Mouse (Mus musculus): ENCODE results near the gene Chd2.
"Not testable (repeated sequence)": the region's sequence is repeated elsewhere in the genome, so short reads cannot be mapped to it uniquely, and the experiment has no call there.

Gene Chd2

DNA sequence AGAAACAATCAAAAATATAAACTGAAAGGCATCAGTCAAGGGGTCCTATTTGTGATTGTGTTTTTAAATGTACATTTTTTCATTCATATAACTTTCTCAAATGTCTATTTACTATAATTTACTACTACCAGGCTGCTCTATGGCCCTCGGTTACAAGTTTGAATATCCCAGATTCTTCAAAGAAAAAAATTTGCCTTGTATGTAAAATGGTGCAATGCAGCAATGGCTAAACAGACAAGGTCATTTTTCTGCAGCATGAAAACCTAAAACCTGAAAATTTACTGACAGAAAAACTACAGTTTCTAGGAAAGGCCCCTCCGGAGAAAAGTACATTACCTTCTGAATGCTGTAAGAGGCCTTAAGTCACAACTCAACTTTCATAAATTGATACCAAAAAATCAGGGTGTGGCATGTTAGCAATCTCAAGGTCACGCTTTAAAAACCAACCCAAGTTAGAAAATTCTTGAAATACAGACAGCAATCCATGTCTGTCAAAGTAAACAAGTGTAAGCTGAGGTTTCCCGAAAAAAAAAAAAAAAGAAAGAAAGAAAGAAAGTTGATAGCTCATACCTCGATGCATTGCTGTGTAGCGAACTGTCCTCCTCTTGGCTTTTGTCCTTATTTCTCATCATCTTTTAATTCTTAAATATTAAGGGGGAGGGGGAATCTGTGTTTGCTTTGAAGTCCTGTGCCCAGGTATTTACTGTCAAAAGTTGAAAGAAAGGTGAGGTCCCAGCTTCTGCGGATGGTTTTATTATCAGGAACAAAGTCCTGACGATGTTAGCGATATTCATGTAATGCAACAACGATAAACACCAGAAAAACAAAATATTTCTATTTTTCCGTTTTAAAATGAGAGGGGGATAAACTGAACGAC lies 1.2 kb downstream of the Chd2 start:
- DNase-seq (ENCODE audit: low spot score in 2 of 2): no peak

DNA sequence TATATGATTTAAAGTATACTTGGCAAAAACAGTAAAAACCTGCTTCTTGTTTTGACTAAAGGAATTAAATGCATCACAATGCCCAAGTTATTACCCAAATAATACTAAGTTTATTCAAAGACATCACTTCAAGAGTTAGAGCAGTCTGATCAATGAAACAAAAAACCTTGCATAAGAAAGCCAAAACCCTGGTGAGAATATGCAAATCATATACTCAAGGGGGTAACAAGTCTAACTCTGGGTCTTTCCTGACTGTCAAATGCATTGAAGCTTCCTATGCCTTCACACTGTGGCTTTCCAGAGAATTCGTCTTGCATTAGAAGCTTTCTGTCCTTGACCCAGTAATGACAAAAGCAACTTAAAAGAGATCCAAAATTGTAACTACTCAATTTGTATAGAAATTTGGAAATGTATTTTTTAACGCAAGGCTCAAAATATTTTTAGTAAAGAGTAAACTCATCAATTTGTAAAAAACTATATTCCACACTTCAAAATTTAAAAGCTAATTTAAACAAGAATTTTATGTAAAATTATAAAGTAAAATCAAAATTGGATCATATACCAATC lies 2.4 kb downstream of the Chd2 start:
- no peak for DNase-seq (ENCODE audit: low spot score in 2 of 2)

DNA sequence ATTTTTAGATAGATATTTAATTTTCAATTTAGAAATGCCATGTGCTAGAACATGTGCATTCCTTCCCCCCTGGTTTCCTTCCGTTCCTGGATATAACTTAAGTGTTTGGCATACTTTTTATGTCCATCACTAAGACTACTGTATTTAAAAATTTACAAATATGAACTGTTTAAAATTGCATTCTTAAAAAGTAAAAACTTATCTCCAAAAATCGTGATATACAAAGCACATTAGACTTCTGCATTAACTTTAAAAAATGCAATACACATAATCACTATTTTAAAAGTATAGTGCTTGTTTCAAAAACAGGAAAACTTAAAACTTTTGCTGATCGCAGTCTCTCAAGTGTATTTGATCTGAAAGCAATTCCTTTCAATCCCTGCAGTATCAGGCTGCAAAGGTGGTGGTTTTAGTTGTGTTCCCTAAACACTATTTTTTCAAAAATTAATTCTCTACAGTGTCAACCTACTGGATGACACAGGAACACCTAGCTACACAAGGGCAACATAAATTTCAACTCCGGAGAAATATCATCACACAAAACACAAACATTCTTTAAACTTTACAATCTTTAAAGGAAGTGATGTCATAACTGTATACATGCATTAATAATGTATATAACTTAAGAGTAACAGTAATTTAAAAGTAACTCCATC lies 3.1 kb downstream of the Chd2 start:
- DNase-seq (ENCODE audit: low spot score in 2 of 2): no peak

DNA sequence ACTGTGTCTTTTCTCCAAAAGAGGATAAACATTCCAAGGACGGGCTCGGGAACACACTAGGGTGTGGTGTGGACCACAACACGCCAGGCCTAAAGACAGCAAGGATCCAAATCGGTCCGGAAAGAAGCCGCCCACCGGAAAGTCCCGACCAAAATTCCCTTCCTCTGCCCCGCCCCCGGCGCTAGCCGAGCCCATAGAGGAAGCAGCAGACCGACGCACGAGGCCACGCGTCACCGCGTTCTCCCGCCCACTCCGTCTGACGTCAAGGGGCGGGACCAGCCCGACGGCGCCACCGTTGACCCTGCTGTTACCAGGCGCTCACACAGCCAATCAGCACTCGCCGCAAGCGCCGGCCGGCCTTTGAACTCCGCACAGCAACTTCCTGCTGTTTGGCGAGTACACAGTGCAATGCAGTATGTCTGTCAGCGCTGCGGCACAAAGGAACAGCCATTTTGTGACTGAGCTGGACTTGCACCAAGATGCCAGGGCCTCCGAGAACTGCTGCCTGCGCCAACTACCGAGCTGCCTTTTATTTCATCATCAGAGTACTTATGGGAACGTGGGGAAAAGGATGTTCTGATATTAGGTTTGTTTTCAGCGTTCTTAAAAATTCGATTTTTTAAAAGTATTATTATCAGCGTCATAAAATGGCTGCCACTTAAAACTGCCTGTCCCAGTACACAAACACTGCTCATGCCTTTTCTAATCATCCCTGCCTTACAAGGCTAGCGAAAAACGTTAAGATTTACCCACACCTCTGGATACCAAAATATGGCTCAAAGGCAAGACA lies 3.8 kb downstream of the Chd2 start:
- DNase-seq (ENCODE audit: low spot score in 2 of 2): peak; percentile 100

DNA sequence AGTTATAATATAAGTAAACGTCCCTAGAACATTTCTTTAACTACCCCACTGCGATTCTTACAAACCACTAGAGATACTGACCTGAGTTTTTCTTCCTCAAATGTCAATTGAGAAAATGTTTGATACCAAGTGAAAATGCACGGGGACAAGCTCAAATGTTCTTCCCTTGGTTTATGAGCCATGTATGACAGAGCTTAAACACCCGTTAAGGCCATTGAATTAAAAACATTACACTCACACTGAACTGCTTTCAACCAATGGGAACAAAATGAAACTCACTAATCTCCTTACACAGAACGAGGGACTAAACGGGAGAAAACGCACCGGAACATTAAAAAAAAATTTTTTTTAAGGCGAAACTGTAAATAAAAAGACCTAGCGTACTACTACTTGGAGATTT lies 4.4 kb downstream of the Chd2 start:
- DNase-seq (ENCODE audit: low spot score in 2 of 2): no peak

DNA sequence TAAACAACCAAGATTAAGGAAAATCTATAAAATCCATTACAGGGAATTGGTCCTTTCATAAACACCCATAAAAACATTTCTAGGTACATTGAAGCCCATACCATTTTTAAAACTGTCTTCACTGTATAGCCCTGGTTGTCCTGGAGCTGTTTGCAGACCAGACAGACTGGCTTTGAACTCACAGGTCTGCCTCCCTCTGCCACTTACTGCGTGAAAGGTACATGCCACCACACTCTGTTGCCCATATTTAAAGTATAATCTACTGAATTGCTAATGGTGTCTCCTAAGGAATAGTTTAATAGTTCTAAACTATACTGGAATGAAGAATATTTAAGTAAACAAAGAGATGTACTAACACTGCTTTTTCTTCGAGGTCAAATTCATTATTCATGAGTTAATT lies 5.1 kb downstream of the Chd2 start:
- DNase-seq (ENCODE audit: low spot score in 2 of 2): no peak

DNA sequence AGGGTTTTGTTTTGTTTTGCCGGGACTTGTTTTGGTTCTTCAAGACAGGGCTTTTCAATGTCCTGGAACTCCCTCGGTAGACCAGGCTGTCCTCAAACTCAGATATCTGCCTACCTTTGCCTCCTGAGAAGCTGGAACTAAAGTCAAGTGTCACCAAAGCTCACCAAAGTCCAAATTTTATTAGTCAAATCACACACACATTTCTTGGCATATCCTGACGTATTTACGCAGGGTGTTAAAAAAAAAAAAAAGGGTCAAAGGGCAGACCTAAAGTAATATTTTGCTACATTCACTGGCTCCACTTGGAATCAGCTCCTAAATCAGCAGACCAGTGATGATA lies 5.8 kb downstream of the Chd2 start:
- no peak for DNase-seq (ENCODE audit: low spot score in 2 of 2)

DNA sequence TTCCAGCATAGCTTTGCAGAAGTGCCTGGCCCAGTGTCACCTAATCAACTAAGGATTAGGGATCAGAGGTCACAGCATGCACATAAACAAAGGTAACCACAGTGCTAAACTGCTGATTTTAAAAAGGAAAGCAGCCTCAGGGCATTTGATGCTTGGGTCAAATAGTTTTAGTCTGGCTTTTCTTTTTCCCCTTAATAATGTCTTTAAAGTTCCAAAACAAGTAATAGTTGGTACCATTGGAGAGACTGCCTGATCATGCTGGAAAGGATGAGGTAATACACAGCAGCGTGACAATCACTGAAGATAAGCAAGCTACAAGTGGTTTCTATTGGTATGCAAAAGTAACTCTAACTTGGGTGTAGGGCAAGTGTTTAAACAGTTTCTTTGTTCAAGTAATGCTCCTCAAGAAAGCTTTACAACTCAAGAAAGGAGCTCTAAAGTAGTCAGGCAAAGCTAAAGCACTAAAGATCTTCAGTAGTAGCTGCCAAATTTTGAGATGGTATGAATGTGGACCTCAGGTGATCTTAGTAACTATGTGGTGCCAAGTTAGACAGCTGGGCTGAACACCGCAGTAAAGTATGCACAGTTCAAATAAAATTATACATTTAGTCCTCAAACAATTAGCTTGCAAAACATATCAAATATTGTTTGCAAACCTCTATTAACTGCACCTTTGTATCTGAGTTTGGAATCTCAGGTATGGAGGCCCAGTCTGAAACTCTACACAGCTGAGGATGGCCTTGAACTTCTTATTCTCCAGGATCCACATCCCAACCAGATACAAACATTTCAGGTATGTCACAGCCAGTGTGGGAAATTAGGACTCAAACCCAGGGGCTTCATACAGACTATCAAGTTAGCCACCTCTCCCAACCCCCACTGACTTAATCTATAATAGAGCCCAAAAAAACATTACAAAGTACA lies 6.4 kb downstream of the Chd2 start:
- no peak for DNase-seq (ENCODE audit: low spot score in 2 of 2)

DNA sequence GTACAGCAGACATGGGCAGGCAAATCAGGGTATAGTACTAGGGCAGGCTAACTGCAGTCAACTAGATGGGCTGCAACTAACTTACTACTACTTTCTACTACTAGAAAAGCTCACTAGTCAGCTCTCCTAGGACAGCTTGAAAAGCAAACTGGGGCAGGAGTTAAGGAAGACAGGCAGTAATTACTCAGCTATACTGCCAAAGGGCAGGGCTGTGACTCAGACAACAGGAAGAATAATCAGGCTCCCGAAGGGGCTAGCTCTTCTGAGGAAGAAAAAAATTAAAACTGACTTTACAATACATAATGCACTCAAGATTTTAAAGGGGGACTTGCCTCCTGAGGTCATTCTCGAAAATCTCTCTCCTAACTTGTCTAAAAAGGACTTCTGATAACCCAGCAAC lies 8.2 kb downstream of the Chd2 start:
- no peak for DNase-seq (ENCODE audit: low spot score in 2 of 2)

DNA sequence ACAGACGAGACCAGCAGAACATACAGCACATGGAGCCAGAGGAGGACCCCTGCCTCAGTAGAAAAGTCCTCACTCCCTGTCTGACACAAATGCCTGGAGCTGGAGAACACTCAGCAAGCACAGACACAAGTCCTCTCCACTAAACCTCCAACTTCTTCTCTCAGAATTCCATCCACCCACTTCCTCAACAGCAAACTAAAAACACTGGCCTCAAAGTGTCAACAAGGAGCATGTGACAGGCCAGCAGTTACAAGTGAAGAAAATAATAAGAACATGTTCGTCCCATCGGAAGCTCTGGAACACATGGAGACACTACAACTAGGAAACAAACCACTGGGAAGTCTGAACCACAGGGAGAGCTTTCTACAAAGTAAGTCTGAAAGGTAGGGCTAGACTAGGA lies 8.7 kb downstream of the Chd2 start:
- DNase-seq (ENCODE audit: low spot score in 2 of 2): no peak

DNA sequence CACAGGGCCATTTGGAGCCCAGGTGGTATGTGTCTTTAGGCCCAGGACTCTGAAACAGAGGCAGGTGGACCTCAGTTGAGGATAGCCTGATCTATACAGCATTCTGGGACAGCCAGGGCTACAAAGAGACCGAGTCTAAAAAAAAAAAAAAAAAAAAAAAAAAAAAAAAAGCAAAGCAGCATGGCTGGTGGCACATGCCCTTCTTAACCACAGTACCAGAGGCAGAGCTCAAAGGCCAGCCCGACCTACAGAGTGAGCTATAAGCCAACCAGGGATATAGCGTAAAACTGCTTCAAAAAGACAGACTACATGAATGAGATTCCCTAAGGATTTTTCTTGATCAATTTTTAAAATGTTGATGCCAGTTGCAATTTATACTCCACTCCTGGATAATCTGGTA lies 9.5 kb downstream of the Chd2 start:
- no peak for DNase-seq (ENCODE audit: low spot score in 2 of 2)

DNA sequence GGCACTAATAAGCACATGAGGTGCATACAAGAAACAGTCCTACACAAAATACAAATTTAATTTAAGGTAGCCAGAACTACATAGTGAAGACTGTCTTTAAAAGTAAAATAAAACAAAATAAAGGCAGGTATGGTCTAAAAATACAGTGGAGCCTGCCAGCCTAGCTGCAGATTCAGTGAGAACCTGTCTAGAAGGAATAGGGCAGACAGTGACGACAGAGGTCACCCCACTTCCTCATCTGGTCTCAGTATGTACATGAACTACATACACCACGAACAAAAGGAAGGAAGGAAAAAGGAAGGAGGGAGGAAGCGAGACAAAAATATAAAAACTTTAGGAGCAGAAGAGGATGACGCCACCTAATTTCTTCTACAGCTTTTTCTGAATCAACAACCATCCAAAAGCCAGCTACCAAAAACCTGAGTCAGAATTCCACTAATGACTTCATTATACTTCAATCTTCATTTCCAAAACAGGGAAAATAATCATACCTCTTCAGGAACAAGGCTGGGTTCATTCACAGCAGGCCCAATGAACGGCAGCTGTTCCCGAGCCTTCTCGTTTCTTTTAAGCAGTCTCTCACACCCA lies 10.0 kb downstream of the Chd2 start:
- no peak for DNase-seq (ENCODE audit: low spot score in 2 of 2)

DNA sequence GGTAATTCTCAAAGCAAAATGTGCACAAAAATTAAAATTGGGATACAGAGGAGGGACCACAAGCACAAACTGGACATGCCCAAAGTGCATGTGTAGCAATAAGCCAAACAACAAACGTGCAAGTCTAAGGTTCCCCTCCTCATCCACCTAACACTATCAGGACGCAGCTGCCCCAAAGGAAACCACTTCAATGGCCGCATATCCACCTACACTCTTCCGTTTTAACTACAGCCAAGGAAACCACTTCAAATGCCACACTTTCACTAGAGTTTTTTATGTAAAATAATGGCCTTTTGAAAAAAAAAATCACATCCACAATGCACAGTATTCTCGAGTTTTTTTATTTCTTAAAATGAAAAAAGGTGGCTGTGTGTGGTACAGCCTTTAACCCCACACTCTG lies 10.8 kb downstream of the Chd2 start:
- no peak for DNase-seq (ENCODE audit: low spot score in 2 of 2)

DNA sequence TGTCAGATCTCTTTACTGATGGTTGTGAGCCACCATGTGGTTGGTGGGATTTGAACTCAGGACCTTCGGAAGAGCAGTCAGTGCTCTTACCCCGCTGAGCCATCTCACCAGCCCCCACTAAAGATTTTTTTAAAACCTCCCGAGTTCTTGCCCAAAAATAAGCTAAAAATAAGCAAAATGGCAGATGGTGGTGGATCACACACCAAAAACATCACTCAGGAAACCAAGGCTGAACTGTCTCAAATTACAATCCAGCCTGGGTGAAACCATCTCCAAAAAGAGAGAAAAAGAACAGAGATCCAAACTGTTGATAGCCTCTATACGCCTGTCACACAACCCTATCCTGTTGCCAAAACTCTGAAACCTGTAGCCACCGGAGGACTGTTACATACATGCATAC lies 11.5 kb downstream of the Chd2 start:
- DNase-seq (ENCODE audit: low spot score in 2 of 2): no peak

DNA sequence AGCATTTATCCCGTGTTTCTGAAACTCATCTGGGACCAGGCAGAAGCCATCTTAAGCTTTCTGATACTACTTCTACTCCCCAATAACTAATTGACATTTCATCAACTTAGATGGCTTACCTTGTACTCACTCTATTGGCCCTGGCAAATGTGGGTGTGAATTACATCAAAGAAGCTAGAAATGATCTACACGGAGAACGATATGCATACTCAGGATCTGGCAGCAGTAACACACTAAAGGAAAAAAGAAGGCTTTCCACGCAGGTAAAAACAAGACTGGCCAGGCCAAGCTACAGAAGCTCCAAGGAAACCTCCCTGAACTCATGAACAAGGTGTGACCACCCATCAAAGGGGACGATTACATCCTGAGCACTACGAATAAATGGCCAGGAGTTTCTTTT lies 12.4 kb downstream of the Chd2 start:
- no peak for DNase-seq (ENCODE audit: low spot score in 2 of 2)

DNA sequence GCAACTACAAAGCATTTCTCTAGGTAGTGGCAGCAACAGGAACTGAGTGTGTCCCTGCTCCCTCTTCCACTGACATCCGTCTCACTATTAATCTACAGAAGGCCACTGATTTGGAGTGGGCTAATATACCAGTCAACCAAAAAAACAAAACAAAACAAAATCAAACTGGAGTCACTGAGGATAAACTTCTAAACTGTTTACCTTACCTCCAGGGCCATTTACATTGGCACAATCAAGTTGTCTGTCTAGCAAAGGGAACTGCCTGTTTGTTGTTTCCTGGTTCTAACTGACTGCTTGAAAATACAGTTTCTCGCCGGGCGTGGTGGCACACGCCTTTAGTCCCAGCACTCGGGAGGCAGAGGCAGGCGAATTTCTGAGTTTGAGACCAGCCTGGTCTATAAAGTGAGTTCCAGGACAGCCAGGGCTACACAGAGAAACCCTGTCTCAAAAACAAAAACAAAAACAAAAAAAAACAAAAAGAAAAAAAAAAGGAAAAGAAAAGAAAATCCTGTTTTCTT lies 13.2 kb downstream of the Chd2 start:
- not testable (repeated sequence) for DNase-seq (ENCODE audit: low spot score in 2 of 2)

DNA sequence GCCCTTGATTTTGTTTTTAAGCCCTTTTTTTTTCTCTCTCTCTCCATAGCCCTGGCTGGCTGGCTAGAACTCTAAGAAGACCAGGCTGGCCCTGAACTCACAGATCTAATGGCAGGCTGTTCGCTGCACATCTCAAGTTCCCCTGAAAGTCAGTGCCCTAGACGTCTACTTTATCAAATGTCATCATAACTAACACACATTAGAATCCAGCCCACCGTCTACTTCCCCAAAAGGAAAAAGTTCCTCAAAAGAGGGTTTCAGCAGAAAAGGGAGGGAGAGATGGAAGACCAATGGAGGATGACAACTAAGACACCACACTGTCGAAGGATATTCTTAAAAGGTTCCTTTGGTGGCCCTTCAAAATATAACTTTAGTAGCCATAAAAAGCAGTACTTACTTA lies 14.4 kb downstream of the Chd2 start:
- no peak for DNase-seq (ENCODE audit: low spot score in 2 of 2)

DNA sequence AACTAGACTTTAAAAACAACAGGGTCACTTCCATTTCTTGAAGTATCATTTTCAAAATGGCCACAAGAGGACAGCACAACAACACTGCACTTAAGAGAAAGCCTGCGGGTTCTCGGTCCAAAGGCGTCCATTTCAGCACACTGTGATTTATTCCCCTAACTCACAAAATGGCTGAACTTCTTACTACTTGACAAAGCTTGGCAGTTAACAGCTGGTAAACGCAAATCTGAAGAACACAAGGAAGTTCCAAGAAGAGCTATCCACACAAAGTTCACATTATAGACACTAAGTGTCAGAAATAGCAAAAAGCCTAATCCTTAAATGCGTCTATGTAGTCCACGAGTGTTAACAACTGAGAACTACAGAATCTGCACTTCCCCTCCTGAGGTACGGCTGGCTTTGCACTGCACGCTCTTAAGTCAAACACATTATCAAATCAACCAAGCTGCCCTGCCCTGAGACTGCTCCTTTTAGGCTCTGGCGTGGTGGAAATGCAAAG lies 17.1 kb downstream of the Chd2 start:
- peak; percentile 42 to 45 for DNase-seq (ENCODE audit: low spot score in 2 of 2)

DNA sequence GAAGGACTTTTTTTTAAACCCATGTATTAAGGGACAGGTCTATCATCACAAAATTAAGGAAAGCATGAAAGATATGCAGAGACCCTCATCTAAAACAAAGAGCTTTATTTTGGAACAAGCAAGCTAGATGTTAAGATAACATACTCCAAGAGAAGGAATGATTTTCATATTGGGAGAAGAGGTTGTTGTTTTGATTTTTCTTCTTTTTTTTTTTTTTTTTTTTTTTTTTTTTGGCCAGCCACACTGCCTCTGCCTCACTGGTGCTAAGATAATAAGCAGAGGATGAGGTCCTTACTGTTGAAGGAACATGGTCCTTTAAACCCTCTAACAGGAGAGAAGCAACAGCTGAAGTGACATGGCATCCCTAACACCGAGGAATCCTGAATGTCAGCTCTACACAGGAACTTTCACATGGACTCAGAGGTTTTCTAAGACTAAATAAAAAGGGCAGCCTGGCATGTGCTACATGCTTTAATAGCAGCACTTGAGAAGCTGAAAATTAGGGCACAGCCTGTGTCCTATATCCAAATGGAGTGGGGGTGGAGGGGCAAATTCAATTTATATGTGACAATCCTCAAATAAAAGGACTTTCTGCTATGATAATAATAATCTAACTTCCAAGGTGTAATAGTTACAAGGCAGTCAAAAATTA lies 17.9 kb downstream of the Chd2 start:
- DNase-seq (ENCODE audit: low spot score in 2 of 2): no peak

DNA sequence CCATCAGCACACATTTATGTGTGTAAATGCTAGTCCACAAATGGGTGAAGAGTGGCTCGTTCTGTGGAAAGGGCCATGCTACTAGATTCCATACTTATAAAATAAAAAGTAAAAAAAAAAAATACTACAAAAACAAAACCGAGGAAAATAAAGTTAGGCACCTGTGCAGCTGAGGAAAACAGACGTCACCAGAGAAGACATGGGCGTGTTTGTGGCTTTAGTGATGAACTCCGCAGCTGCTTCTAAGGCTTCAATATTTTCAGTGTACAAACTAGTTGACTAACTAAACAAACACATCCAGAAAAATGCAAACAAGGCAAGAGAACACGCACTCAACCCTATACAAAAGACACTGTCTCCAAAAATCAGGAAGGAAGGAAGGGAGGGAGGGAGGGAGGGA lies 18.4 kb downstream of the Chd2 start:
- no peak for DNase-seq (ENCODE audit: low spot score in 2 of 2)
